In genomic region chr8:70220911-70221310, GRCm38 (mm10) we compare ENCODE assay signal across 19 mouse cellular contexts. TPM values are rescaled to one million over a fixed set of nuclear protein-coding genes. Genes with fewer than 3 reads are reported as not detected.
DNase-seq lines count a peak whose midpoint lies in the region; ATAC-seq and TF ChIP-seq lines count a peak whose summit lies in the region.
"Had no signal": no experiment of that assay in that cellular context is flagged by ENCODE, and none has a peak within 500 bp of the region (broad histone marks: within the 10 kb centered on the region; RNA-seq: fewer than 3 reads in every experiment).

No protein-coding gene starts in this region.

- peaks cover 15% of the 10 kb centered on the region for H3K4me1 ChIP-seq in heart, embryonic 13.5 days
- no peaks in the 10 kb centered on the region for H3K4me1 ChIP-seq in kidney, embryonic 16.5 days (ENCODE audit: insufficient read depth, low read length)
- H3K4me1 ChIP-seq: forebrain, embryonic 10.5 days; hindbrain, embryonic 12.5 days had no signal

- no peak overlapping the region for H3K4me3 ChIP-seq in heart, embryonic 13.5 days
- H3K4me3 ChIP-seq in kidney, embryonic 16.5 days (ENCODE audit: low read length), result no peak overlapping the region
- no peak overlapping the region for H3K4me3 ChIP-seq in myocyte
- H3K4me3 ChIP-seq: forebrain, embryonic 10.5 days; heart, embryonic 15.5 days; hindbrain, embryonic 12.5 days; left cerebral cortex, adult 2 months; midbrain, embryonic 13.5 days; neural tube, embryonic 13.5 days had no signal

- WGBS in heart, embryonic 13.5 days, result 88% methylated on average over 3 of the region's 3 CpGs
- 93% methylated on average over 3 of the region's 3 CpGs for WGBS in kidney, embryonic 16.5 days

- no peaks in the 10 kb centered on the region for H3K79me2 ChIP-seq in myocyte (ENCODE audit: control insufficient read depth, insufficient read depth)

- ATAC-seq in heart, embryonic 13.5 days (ENCODE audit: extremely low read depth, insufficient number of reproducible peaks, low FRiP score, low TSS enrichment), result no peak
- no peak for ATAC-seq in kidney, embryonic 16.5 days (ENCODE audit: low FRiP score, low TSS enrichment)
- ATAC-seq: CD4-positive, CD25-positive, alpha-beta regulatory T cell, adult 4 months; forebrain, postnatal 0 days; midbrain, embryonic 13.5 days had no signal

- H3K9ac ChIP-seq in heart, embryonic 13.5 days, result peak overlapping the region; percentile 28; the same call in 1 of the 2 replicates
- 0 out of 2 replicates have a peak overlapping the region, but pooled peaks have one; percentile 27 for H3K9ac ChIP-seq in kidney, embryonic 16.5 days (replicated peaks; ENCODE audit: low read length)
- H3K9ac ChIP-seq: forebrain, postnatal 0 days; hindbrain, embryonic 12.5 days; liver, embryonic 14.5 days; midbrain, embryonic 13.5 days; neural tube, embryonic 13.5 days had no signal

- no peaks in the 10 kb centered on the region for H3K9me3 ChIP-seq in heart, embryonic 13.5 days
- H3K9me3 ChIP-seq in kidney, embryonic 16.5 days (ENCODE audit: low read length), result no peaks in the 10 kb centered on the region
- H3K9me3 ChIP-seq: forebrain, embryonic 10.5 days; heart, embryonic 15.5 days; hindbrain, embryonic 12.5 days; midbrain, embryonic 13.5 days; neural tube, embryonic 13.5 days had no signal

- no peak overlapping the region for H3K4me2 ChIP-seq in heart, embryonic 13.5 days
- no peak overlapping the region for H3K4me2 ChIP-seq in kidney, embryonic 16.5 days (replicated peaks; ENCODE audit: low read depth, low read length)
- H3K4me2 ChIP-seq in myocyte (ENCODE audit: low read depth), result no peak overlapping the region
- H3K4me2 ChIP-seq: heart, embryonic 15.5 days; hindbrain, embryonic 12.5 days; midbrain, embryonic 13.5 days; neural tube, embryonic 13.5 days had no signal

- TF ChIP-seq POLR2A in myocyte (IDR thresholded peaks at IDR 0.05; ENCODE audit: insufficient read length, low read depth), result no peak

- H3ac ChIP-seq in myocyte (ENCODE audit: control insufficient read depth, insufficient read length), result no peak overlapping the region

- no peak overlapping the region for H3K27ac ChIP-seq in heart, embryonic 13.5 days (replicated peaks)
- no peak overlapping the region for H3K27ac ChIP-seq in kidney, embryonic 16.5 days (ENCODE audit: low read length)
- H3K27ac ChIP-seq: forebrain, embryonic 10.5 days; hindbrain, embryonic 12.5 days; left cerebral cortex, adult 2 months; liver, embryonic 14.5 days; midbrain, embryonic 13.5 days; neural tube, embryonic 13.5 days had no signal

- DNase-seq in adrenal gland, adult 2 months, result peak; percentile 34
- no peak for DNase-seq in adrenal gland, postnatal 4 days (ENCODE audit: low spot score in 2 of 2)
- no peak for DNase-seq in heart, postnatal 10 days
- DNase-seq in kidney, adult 18-20 months, result no peak
- no peak for DNase-seq in ovary, postnatal 14 days (ENCODE audit: low spot score)
- DNase-seq: forebrain, postnatal 0 days; layer of hippocampus, adult 9-11 months; lung, postnatal 10 days had no signal

- intact Hi-C loops in heart, postnatal 10 days (cut with DNase I), result loop anchor here (5.0 kb wide), 2 partner anchors 119 to 134 kb away; no protein-coding TSS in a partner anchor

- no peaks in the 10 kb centered on the region for H3K27me3 ChIP-seq in heart, embryonic 13.5 days (replicated peaks)
- no peaks in the 10 kb centered on the region for H3K27me3 ChIP-seq in kidney, embryonic 16.5 days (ENCODE audit: insufficient read depth, low read length)
- no peaks in the 10 kb centered on the region for H3K27me3 ChIP-seq in myocyte (ENCODE audit: control insufficient read depth, insufficient read depth, insufficient read length)
- H3K27me3 ChIP-seq: heart, embryonic 15.5 days had no signal

- H3K36me3 ChIP-seq in heart, embryonic 13.5 days, result peaks cover 46% of the 10 kb centered on the region
- H3K36me3 ChIP-seq in kidney, embryonic 16.5 days (ENCODE audit: insufficient read depth, low read length), result peaks cover 9% of the 10 kb centered on the region; the same call in 1 of the 2 replicates
- H3K36me3 ChIP-seq in myocyte (ENCODE audit: control insufficient read depth, insufficient read depth), result peaks cover 12% of the 10 kb centered on the region

TF ChIP-seq in myocyte, 11 proteins besides CTCF, POLR2A, EP300 and RAD21:
- TF ChIP-seq POLR2AphosphoS2 (IDR thresholded peaks at IDR 0.05; ENCODE audit: insufficient read length, low read depth), result peak; percentile 0
- no peak for TF ChIP-seq REST (IDR thresholded peaks at IDR 0.05; ENCODE audit: insufficient read depth, insufficient read length)
- TF ChIP-seq SRF (IDR thresholded peaks at IDR 0.05; ENCODE audit: control insufficient read depth, insufficient read length, low read depth), result no peak

RNA-seq across cellular contexts. Expression of gene Slc25a42, which starts 8.8 kb away (rescaled TPM):
- total RNA-seq in adrenal gland, adult 2 months (2021), result 10 to 100 TPM; 40.9 to 49.3 TPM
- 72.6 and 85.8 TPM in 2 replicates for polyA plus RNA-seq in adrenal gland, adult 2 months (2012; rRNA removed)
- 10 to 100 TPM; 27.8 to 39.2 TPM for total RNA-seq in adrenal gland, postnatal 4 days (2021)
- polyA plus RNA-seq in heart, embryonic 13.5 days (2015; fragmentation: Nextera tagmentation; extraction: Ambion mirVana), result 8.0 and 8.3 TPM in 2 replicates
- 10 to 100 TPM; 43.0 to 48.6 TPM for total RNA-seq in heart, postnatal 10 days (2021)
- 5.0 and 6.4 TPM in 2 replicates for polyA plus RNA-seq in kidney, embryonic 16.5 days (2015; fragmentation: Nextera tagmentation; extraction: Ambion mirVana)
- polyA plus RNA-seq in myocyte (2012; fragmentation: generic; extraction: Trizol), result 2.6 TPM

RNA-seq across cellular contexts. Expression of gene Sugp2, which starts 13.1 kb away (rescaled TPM):
- total RNA-seq in adrenal gland, adult 2 months (2021), result 10 to 100 TPM; 31.8 to 31.9 TPM
- polyA plus RNA-seq in adrenal gland, adult 2 months (2012; rRNA removed), result 34.8 and 36.2 TPM in 2 replicates
- 10 to 100 TPM; 54.9 to 62.1 TPM for total RNA-seq in adrenal gland, postnatal 4 days (2021)
- 23.2 and 24.3 TPM in 2 replicates for polyA plus RNA-seq in heart, embryonic 13.5 days (2015; fragmentation: Nextera tagmentation; extraction: Ambion mirVana)
- total RNA-seq in heart, postnatal 10 days (2021), result 10 to 100 TPM; 42.9 to 47.8 TPM
- polyA plus RNA-seq in kidney, embryonic 16.5 days (2015; fragmentation: Nextera tagmentation; extraction: Ambion mirVana), result 28.0 and 34.8 TPM in 2 replicates
- 15.4 TPM for polyA plus RNA-seq in myocyte (2012; fragmentation: generic; extraction: Trizol)

RNA-seq across cellular contexts. Expression of gene Armc6, which starts 13.4 kb away (rescaled TPM):
- 10 to 100 TPM; 10.8 to 11.5 TPM for total RNA-seq in adrenal gland, adult 2 months (2021)
- polyA plus RNA-seq in adrenal gland, adult 2 months (2012; rRNA removed), result 17.4 and 21.2 TPM in 2 replicates
- 10 to 100 TPM; 10.1 to 15.1 TPM for total RNA-seq in adrenal gland, postnatal 4 days (2021)
- polyA plus RNA-seq in heart, embryonic 13.5 days (2015; fragmentation: Nextera tagmentation; extraction: Ambion mirVana), result 20.6 and 20.7 TPM in 2 replicates
- total RNA-seq in heart, postnatal 10 days (2021), result 1 to 10 TPM; 8.9 to 9.2 TPM
- polyA plus RNA-seq in kidney, embryonic 16.5 days (2015; fragmentation: Nextera tagmentation; extraction: Ambion mirVana), result 23.8 and 31.5 TPM in 2 replicates
- 35.4 TPM for polyA plus RNA-seq in myocyte (2012; fragmentation: generic; extraction: Trizol)

RNA-seq across cellular contexts. Expression of gene Tmem161a, which starts 48.8 kb away (rescaled TPM):
- 10 to 100 TPM; 66.5 to 74.0 TPM for total RNA-seq in adrenal gland, adult 2 months (2021)
- polyA plus RNA-seq in adrenal gland, adult 2 months (2012; rRNA removed), result 277 and 300 TPM in 2 replicates
- total RNA-seq in adrenal gland, postnatal 4 days (2021), result 10 to 100 TPM; 63.4 to 66.8 TPM
- 91.8 and 104 TPM in 2 replicates for polyA plus RNA-seq in heart, embryonic 13.5 days (2015; fragmentation: Nextera tagmentation; extraction: Ambion mirVana)
- 100 to 1,000 TPM in 1 of 2 experiments, 10 to 100 TPM in 1; 88.3 to 103 TPM for total RNA-seq in heart, postnatal 10 days (2021)
- 81.7 and 87.8 TPM in 2 replicates for polyA plus RNA-seq in kidney, embryonic 16.5 days (2015; fragmentation: Nextera tagmentation; extraction: Ambion mirVana)
- 132 TPM for polyA plus RNA-seq in myocyte (2012; fragmentation: generic; extraction: Trizol)
